Mouse (Mus musculus) skeletal muscle tissue, postnatal 0 days (tissue): Measurements from ENCODE around the gene Glod5. TPM values are rescaled to one million over a fixed set of nuclear protein-coding genes. Genes with fewer than 3 reads are reported as not detected.

Experiments used
- polyA plus RNA-seq: library from polyadenylated mRNA; unstranded; fragments of >200 nt; fragmentation: Nextera tagmentation; extraction: Ambion mirVana; gene quantifications from 2 replicates; pipeline ENCODE4 v1.2.1, GENCODE M21; 2015

Glod5 gene
- polyA plus RNA-seq, result not detected in 2 replicates

DNA sequence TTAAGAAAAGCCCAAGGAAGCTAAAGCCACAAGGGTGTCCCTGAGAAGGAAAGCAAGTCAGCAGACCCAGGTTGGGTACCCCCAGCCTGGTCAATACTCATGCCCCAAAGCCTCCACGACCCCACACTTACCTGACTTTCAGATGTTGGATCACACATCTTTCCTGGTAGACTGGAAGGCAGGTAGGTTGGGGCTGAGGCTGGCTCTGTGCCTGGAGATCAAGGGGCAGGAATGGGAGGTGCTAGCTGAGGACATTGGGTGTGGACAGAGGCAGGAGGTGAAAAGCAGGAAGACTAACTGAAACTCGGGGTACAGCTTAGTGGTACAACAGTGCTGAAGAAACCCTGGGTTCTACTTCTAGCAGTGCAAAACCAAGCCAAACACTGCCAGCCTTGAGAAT, at the start of gene Glod5:
TSS of gene Glod5 (minus strand) at position 207 of the 400 bp plus-strand sequence.

GRCm38 (mm10) chrX:7977892-7978291, 40.4 kb downstream of the Glod5 start, which contains the start of gene Gata1:
TSS of gene Gata1 (minus strand) at chrX:7978071.

Other genes starting within 250 kb of the Glod5 start
- gene Gripap1, start 228.7 kb downstream of the Glod5 start, polyA plus RNA-seq, result 21.5 and 23.4 TPM in 2 replicates
- 0.35 and 0.51 TPM in 2 replicates for gene Kcnd1, start 196.2 kb downstream of the Glod5 start, polyA plus RNA-seq
- gene Otud5, start 177.1 kb downstream of the Glod5 start, polyA plus RNA-seq, result 17.6 and 21.4 TPM in 2 replicates
- 1.0 and 1.1 TPM in 2 replicates for gene Pim2, start 140.2 kb downstream of the Glod5 start, polyA plus RNA-seq
- gene Slc35a2, start 134.5 kb downstream of the Glod5 start, polyA plus RNA-seq, result 16.1 and 22.3 TPM in 2 replicates
- 50.7 and 56.9 TPM in 2 replicates for gene Pqbp1, start 119.2 kb downstream of the Glod5 start, polyA plus RNA-seq
- 93.9 and 99.0 TPM in 2 replicates for gene Timm17b, start 119.1 kb downstream of the Glod5 start, polyA plus RNA-seq
- gene Gm10491, start 110.7 kb downstream of the Glod5 start, polyA plus RNA-seq, result not detected in 2 replicates
- gene Gm10490, start 109.0 kb downstream of the Glod5 start, polyA plus RNA-seq, result not detected in 2 replicates
- gene Pcsk1n, start 98.7 kb downstream of the Glod5 start, polyA plus RNA-seq, result 0.06 and 0.21 TPM in 2 replicates
- gene Eras, start 89.9 kb downstream of the Glod5 start, polyA plus RNA-seq, result not detected in 2 replicates
- 5.4 and 5.6 TPM in 2 replicates for gene Hdac6, start 70.6 kb downstream of the Glod5 start, polyA plus RNA-seq
- 0.66 and 0.77 TPM in 2 replicates for gene Gata1, start 40.4 kb downstream of the Glod5 start, polyA plus RNA-seq
- 9.1 and 10.1 TPM in 2 replicates for gene Suv39h1, start 56.3 kb upstream of the Glod5 start, polyA plus RNA-seq
- gene Was, start 72.0 kb upstream of the Glod5 start, polyA plus RNA-seq, result 0.35 and 0.71 TPM in 2 replicates
- gene Wdr13, start 114.4 kb upstream of the Glod5 start, polyA plus RNA-seq, result 10.3 and 11.4 TPM in 2 replicates
- 308 and 398 TPM in 2 replicates for gene Rbm3, start 127.4 kb upstream of the Glod5 start, polyA plus RNA-seq
- 3.9 and 4.3 TPM in 2 replicates for gene Tbc1d25, start 157.7 kb upstream of the Glod5 start, polyA plus RNA-seq
- 16.0 and 23.1 TPM in 2 replicates for gene Ebp, start 175.0 kb upstream of the Glod5 start, polyA plus RNA-seq
- gene Porcn, start 188.0 kb upstream of the Glod5 start, polyA plus RNA-seq, result 4.0 and 4.2 TPM in 2 replicates
- 17.2 and 17.9 TPM in 2 replicates for gene Ftsj1, start 233.9 kb upstream of the Glod5 start, polyA plus RNA-seq